Mouse (Mus musculus) erythroblast, embryonic 14.5 days (primary cell): ENCODE measurements around the gene Hoxd10.

ENCODE experiments used
- GATA1 ChIP-seq: IDR thresholded peaks from 2 replicates; pipeline ENCODE4 v1.6.1; 2012; ENCODE audit warnings: low read length, inconsistent platforms, mixed read lengths
- TAL1 ChIP-seq: IDR thresholded peaks from 3 replicates; pipeline ENCODE4 v1.6.1; 2012; ENCODE audit warnings: low read length, inconsistent platforms, mixed read lengths

DNA sequence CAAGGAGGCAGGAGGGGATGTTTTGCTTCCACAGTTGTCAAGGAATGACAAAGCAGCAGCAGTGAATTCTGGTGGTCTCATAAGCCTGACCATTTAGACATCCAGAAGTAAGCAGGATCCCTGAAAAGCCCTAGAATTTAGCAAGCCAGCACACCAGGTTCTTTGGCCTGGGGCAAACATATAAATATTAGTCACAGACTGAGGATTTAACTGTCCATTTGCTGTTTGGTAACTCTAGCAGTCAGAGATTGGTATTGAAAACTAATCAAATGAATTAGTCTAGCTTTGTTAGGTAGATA lies 50.2 kb downstream of the Hoxd10 start:
- no peak for TF ChIP-seq TAL1
- no peak for TF ChIP-seq GATA1
